Mouse (Mus musculus) thymus, postnatal 0 days (tissue): ENCODE measurements at regions not wholly inside any gene's neighbourhood (a gene's known extent, or its start where the extent isn't known, plus 50 kb on each side); places are given as distances from the start of the nearest gene placed in this dataset.

Experiments used
- DNase-seq: peaks from one replicate; pipeline ENCODE4 v3.0.0-alpha.2; 2015; ENCODE audit warnings: low spot score

DNA sequence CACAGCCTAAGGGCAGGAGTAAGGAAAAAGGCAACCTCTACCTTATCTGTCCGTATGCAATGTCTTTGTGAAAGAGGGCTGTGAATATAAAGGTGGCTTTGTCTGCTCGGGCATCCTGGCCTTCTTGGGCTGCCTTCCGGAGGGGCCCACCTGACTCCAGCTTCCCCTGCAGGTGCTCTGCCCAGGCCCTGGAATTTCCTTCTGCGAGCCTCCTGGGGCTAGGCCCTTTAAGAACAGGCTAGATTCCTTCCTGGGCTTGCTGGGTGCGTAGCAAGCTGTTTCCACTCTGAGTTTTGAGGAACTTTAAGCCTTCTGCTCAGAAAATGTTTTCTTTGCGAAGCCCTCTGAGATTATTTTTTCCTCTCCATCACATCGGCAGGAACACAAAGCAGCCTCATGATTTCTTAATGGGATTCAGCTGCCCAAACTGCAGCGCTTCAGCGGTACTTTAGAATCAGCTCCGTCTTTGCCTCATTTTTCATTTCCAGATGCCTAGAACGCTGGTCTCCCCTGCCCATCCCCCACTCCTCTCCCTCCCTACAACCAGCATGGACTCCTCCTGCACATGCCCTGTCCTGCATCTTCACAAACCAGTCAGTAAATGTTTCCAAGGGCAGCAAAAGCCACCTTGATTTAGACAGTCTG is 72.9 kb upstream of the Frmd6 start:
- no peak for DNase-seq

DNA sequence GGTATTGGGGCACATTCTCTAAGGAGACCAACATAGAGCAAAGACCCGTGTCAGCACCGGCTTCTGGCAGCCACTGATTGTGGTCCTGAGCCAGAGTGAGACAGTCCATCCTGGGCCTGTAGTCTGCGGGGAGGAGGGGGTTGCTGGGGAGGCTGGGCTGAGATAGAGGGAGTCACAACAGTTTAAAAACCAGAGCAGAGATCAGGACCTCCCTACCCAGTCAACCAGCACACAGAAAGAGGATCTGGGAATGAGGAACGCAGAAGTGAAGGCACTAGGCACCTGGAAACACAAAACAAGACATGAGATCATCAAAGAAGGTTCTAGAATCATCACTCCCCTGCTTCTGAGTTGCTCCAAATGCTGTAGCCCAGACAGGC is 72.4 kb upstream of the Frmd6 start:
- DNase-seq: no peak

DNA sequence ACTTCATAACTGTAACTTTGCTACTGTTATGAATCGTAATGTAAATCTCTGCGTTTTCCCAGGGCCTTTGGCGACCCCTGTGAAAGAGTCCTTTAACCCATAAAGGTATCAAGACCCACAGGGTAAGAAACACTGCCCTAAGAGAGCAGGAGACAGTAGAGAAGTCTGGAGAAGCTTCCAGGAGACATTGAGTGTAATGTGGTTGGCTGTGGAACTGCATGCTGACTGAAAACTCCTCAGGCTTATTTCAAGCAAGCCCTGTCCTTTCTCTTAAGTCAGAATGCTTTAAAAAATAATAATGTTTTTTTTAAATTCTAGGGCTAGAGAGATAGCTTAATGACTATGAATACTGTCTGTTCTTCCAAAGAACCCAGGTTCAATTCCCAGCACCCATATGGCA is 71.9 kb upstream of the Frmd6 start:
- no peak for DNase-seq

DNA sequence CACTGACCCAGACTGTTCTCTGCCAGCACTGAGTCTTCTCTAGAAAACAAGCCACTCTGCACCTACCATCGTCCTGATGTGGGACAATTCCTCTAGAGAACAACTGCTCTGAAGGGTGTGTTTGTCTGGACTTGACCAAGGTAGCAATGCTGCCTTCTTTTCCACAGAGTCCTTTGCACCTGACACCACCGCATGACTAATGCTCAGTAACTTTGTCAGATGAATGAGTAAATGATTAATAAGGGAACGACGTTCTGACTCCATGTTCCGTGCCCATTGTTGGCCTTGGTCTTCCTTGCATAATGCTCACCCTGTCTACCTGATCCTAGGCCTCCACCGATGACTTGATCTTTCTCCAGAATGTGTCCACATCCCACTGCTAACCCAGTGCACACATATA is 67.2 kb upstream of the Frmd6 start:
- DNase-seq: no peak

DNA sequence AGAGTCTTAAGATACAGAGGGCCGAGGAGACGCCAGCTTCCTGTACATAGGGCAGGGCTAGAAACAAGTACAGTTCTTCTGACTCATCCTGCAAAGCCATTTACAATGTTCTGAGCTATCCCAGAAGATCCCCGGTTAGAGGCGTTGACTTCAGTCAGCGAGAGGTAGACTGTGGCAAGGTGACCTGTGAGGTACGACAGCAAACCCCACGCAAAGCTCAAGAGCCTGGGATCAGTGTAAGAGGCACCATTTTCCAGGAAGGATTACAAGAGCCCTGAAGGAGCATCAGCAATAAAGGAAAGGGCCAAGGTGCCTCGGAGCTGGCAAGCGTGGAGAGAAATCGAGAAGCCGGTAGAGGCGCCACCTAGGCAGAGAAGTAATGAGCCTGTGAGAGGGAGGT is 61.8 kb upstream of the Frmd6 start:
- no peak for DNase-seq

DNA sequence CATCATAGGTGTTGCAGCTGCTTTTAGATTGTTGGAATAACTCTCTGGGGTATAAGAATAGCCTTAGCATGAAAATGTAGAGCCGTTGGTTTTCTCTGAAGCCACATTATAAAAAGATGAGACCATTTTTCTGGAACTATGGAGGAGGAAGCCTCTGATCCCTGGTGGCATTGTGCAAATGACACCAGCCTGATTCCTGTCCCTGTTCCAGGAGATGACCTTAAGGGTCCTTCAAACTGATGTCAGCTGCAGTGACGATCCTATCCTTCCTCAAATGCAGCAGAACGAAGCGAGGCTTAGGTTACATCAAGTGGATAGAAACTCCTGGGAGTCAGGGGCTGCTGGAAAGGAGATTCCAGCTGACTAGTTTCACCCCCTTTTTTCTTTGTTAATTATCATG is 59.0 kb upstream of the Frmd6 start:
- no peak for DNase-seq

GRCm38 (mm10) chr12:70767959-70768358 is 57.4 kb upstream of the Frmd6 start:
- peak; percentile 3 for DNase-seq

- DNase-seq: no peak
Measured at GRCm38 (mm10) chr12:70768745-70769144, 56.6 kb upstream of the Frmd6 start.

DNA sequence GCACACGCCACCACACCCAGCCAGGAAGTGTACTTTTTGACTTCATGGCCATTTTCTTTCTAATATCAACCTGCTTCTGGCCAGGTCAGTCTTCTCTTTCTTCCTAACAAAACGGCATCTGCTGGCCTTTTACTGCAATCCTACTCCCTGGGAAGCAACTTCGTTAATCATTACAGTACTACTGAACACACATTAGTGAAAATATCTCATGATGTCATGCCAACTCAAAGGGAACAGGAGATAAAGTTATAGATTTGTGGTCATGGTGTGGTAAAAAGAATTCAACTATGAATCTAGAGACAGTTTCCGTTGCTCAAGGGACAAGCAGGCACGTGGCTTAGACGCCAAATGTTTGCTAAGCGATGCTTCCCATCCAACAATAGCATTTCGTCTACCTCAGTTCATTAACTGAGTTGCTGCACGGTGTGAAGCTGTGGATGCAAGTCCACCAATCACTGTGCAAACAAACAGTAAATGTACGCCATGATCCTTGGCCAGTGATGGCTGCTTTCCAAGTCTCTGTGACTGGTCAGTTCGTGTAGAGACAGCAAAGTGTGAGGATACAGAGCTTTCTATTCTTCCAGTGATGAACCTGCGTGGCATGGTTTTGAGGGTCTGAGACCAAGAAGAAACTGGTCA is 55.7 kb upstream of the Frmd6 start:
- DNase-seq: no peak

- no peak for DNase-seq
Measured at GRCm38 (mm10) chr12:70774006-70774405, 51.3 kb upstream of the Frmd6 start.

- no peak for DNase-seq
Measured at GRCm38 (mm10) chr12:70774816-70775591, 50.3 kb upstream of the Frmd6 start.
